Mouse (Mus musculus): ENCODE measurements around the gene Hist1h1d. TPM values are rescaled to one million over a fixed set of nuclear protein-coding genes. Genes with fewer than 3 reads are reported as not detected.
A peak's percentile ranks its signal among the peaks of the same experiment; 100 is the strongest.
"Not testable (repeated sequence)": the region's sequence is repeated elsewhere in the genome, so short reads cannot be mapped to it uniquely, and the experiment has no call there.

Hist1h1d gene
- polyA plus RNA-seq, 1 experiment from 2014 or later: 0.18 TPM

DNA sequence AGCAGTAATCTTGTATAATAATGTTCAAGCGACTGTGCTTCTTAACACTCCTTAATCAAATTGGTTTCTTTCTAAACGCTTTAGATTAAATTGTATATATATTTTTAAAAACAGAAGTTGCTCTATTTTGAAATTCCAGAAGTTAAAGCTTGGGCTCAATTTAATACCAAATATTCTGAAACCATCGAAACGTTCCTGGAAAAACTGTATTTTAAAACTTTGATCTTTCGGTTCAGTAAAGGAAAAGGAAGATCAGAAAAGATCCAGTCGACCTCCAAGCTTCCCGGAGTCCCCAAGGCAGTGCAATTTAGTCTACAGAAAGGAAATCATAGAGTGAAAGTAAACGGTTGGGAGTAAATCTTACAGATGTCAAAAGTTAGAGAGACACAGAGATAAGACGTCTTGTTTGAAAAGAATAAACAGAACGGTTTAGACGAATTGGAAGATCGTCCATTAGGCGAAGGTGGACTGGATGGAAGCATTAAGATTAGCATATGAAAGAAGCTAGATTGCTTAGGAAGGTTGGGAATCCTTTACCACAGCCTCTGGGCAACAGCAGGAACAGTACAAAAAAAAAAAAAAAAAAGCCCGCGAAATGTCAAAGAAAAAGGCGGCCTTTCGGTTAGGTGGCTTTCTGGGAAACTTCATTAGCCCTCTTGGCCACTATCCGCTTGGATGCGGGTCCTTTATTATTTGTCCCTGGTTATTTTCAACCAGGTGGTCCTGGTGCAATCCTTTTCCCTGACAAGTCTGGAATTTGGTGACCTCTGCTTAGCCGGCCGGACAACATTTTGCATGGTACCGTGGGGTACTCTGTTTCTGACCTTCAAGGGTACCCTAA lies 33.3 kb downstream of the Hist1h1d start:
- no peaks in the 10 kb centered on the region for H3K27me3 ChIP-seq
- peak overlapping the region; percentile 68 for H3K4me2 ChIP-seq
- no peak for ATAC-seq (replicated peaks; ENCODE audit: insufficient number of reproducible peaks, insufficient read depth, low FRiP score, low read depth)
- H3K36me3 ChIP-seq: no peaks in the 10 kb centered on the region
- no peaks in the 10 kb centered on the region for H3K9me3 ChIP-seq (replicated peaks)
- WGBS: 1% methylated on average over 22 of the region's 22 CpGs
- peaks cover 26% of the 10 kb centered on the region for H3K4me1 ChIP-seq (replicated peaks)
- H3K27ac ChIP-seq: peak overlapping the region; percentile 92
- peak overlapping the region; percentile 54 for H3K4me3 ChIP-seq
- peak overlapping the region; percentile 45 for H3K9ac ChIP-seq

DNA sequence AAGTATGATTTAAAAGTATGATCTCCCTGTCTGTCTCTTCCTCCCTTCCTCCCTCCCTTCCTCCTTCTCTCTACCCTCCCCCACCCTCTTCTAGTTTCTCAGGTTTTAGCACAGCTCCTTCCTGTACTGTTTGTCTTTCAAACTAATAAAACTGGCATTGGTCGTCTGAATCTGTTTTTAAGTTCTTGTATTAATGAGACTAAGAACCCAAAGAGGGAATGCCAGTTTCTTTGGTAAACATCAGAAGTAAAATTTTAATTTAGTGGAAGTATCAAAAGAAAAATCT lies 33.8 kb downstream of the Hist1h1d start:
- Histone ChIP-seq H3K27me3 (no peaks in the 10 kb centered on the region), H3K9ac (peak overlapping the region; percentile 45), H3K9me3 (replicated peaks) (no peaks in the 10 kb centered on the region), H3K27ac (peak overlapping the region; percentile 92), H3K4me2 (peak overlapping the region; percentile 68), H3K4me1 (replicated peaks) (peaks cover 24% of the 10 kb centered on the region), H3K36me3 (no peaks in the 10 kb centered on the region), H3K4me3 (peak overlapping the region; percentile 46)
- 11% methylated on average over 1 of the region's 1 CpGs for WGBS
- ATAC-seq (replicated peaks; ENCODE audit: insufficient number of reproducible peaks, insufficient read depth, low FRiP score, low read depth): no peak

DNA sequence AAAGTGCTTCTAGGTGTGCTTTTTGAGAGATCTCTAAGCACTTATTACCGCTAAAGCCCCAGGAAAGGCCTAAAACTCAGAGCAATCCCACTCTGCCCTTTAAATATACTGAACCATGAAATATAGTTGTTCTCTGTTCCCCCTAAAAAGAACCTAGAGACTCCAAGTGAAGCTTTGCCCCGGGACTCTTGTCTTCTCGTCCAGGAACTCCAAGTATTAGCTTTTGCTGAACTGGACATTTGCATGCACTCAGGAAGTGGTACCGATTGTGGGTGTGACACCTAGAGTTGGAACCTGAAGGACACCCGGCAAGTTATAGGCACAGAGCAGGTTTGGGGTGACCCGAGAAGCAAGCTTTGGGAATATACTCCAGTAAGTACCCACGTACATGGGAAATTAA lies 38.1 kb downstream of the Hist1h1d start:
- no peaks in the 10 kb centered on the region for H3K27me3 ChIP-seq
- H3K4me3 ChIP-seq: no peak overlapping the region
- H3K9ac ChIP-seq: no peak overlapping the region
- no peak overlapping the region for H3K27ac ChIP-seq
- no peaks in the 10 kb centered on the region for H3K9me3 ChIP-seq (replicated peaks)
- H3K36me3 ChIP-seq: no peaks in the 10 kb centered on the region
- no peak overlapping the region for H3K4me2 ChIP-seq
- no peak for ATAC-seq (replicated peaks; ENCODE audit: insufficient number of reproducible peaks, insufficient read depth, low FRiP score, low read depth)
- H3K4me1 ChIP-seq (replicated peaks): peaks cover 10% of the 10 kb centered on the region
- WGBS: 88% methylated on average over 7 of the region's 7 CpGs

DNA sequence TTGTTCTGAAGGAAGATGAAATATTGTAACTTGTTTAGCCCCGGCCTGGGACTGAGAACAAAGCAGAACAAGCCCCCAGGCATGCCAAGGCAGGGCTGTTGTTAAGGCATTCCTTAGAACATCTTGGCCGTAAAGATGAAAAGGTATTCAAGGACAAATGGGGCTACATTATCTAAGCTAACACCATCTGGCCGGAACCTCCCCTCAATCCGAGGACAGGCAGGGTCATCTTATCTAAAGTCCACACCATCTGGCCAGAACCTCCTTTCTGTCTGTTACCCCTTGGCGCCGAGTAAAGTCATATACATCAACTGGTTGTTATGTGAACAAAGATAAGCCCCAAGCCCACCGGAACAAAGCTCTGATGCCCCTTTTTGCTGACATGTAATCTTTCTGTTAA lies 38.8 kb downstream of the Hist1h1d start:
- H3K4me3 ChIP-seq; H3K9me3 ChIP-seq (replicated peaks); ATAC-seq (replicated peaks; ENCODE audit: insufficient number of reproducible peaks, insufficient read depth, low FRiP score, low read depth): not testable (repeated sequence)

DNA sequence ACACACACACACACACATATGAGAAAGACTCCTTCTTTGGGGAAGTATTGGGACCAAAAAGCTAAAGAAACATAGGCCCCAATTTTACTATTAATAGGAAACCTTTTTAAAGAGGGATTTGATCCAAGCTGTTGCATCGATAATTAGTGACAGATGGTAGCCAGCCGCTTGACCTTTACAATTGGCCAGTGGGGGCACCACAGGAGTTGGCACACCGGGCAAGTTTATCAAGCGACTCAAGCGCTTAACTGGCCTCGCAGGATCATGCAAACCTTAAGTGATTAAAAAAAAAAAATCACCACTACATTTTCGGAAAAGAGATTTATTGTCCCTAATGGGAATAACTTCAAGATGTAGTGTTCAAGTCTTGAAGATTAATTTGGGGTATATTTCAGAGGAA lies 39.6 kb downstream of the Hist1h1d start:
- Histone ChIP-seq H3K27me3 (no peaks in the 10 kb centered on the region), H3K9ac (no peak overlapping the region), H3K4me3 (no peak overlapping the region), H3K4me1 (replicated peaks) (0 out of 2 replicates have a peak, but pooled peaks cover 3% of the 10 kb centered on the region), H3K9me3 (replicated peaks) (no peaks in the 10 kb centered on the region), H3K27ac (no peak overlapping the region), H3K36me3 (no peaks in the 10 kb centered on the region), H3K4me2 (no peak overlapping the region)
- ATAC-seq (replicated peaks; ENCODE audit: insufficient number of reproducible peaks, insufficient read depth, low FRiP score, low read depth): no peak
- 87% methylated on average over 7 of the region's 7 CpGs for WGBS

More for the DNA sequence above, 38.8 kb downstream of the Hist1h1d start:
- not testable (repeated sequence) for H3K4me1 ChIP-seq (replicated peaks); H3K27me3 ChIP-seq; H3K4me2 ChIP-seq; H3K9ac ChIP-seq; H3K36me3 ChIP-seq; H3K27ac ChIP-seq
- 69% methylated on average over 7 of the region's 7 CpGs for WGBS

DNA sequence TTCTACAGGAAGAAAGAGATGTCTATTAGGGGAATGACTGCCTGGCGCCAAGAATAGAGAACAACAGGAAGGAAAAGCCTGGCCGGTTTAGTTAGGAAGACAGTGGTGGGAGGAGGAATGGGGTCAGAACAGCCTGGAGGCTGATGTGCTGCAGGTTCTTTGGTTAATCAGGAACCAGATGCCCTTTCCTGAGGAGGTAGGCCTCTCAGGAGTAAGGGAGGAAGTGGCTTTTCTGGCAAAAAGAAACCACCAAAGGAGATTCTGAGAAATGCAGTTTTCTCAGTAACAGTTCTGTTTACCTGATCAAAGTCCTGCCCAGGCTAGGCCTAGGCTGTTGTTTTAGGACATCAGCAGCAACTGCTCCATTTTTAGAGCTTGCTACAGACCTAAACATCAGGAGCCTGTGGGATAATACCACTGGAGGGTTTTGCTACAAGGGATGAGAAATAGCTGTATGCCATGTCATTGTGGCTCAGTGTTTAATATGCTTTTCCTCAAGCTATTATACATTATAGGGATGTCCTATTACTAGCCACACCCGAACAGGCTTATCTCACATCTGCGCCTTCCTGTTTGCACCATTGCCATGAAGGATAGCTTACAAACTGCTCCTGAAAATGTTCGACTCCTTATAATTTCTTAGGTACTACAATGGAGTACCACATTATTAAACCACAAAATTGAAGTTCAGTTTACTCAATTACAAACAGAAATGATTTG lies 40.1 kb downstream of the Hist1h1d start:
- 0 out of 2 replicates have a peak overlapping the region, but pooled peaks have one; percentile 4 for H3K27ac ChIP-seq

DNA sequence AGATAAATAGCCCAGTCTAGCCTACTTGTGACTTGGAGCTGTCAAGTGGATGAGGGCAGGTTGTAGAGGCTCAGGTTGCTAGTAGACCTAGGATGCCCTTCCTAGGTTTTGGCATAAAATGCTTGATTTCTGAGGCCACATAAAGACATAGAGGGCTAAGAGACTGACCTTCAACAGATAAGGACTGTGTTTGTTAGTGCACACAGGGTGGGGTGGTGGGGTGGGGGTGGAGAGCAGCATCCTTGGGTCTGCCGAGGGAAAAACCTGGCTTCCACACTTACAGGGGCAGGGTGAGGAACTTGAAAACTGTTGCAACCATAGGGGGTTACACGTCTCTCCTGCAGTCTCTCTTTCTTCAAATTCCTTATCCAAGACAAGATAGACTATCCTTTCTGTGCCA lies 42.1 kb downstream of the Hist1h1d start:
- no peaks in the 10 kb centered on the region for H3K36me3 ChIP-seq
- H3K4me1 ChIP-seq (replicated peaks): 0 out of 2 replicates have a peak, but pooled peaks cover 3% of the 10 kb centered on the region
- H3K9ac ChIP-seq: no peak overlapping the region
- H3K4me3 ChIP-seq: no peak overlapping the region
- no peaks in the 10 kb centered on the region for H3K9me3 ChIP-seq (replicated peaks)
- H3K27me3 ChIP-seq: no peaks in the 10 kb centered on the region
- WGBS: 84% methylated on average over 2 of the region's 2 CpGs
- no peak for ATAC-seq (replicated peaks; ENCODE audit: insufficient number of reproducible peaks, insufficient read depth, low FRiP score, low read depth)
- no peak overlapping the region for H3K4me2 ChIP-seq
- H3K27ac ChIP-seq: no peak overlapping the region

More for the DNA sequence above, 40.1 kb downstream of the Hist1h1d start:
- Histone ChIP-seq H3K9ac (no peak overlapping the region), H3K9me3 (replicated peaks) (no peaks in the 10 kb centered on the region), H3K27me3 (no peaks in the 10 kb centered on the region), H3K4me3 (no peak overlapping the region), H3K4me1 (replicated peaks) (0 out of 2 replicates have a peak, but pooled peaks cover 3% of the 10 kb centered on the region), H3K36me3 (no peaks in the 10 kb centered on the region), H3K4me2 (no peak overlapping the region)
- 56% methylated on average over 5 of the region's 5 CpGs for WGBS
- ATAC-seq (replicated peaks; ENCODE audit: insufficient number of reproducible peaks, insufficient read depth, low FRiP score, low read depth): no peak

DNA sequence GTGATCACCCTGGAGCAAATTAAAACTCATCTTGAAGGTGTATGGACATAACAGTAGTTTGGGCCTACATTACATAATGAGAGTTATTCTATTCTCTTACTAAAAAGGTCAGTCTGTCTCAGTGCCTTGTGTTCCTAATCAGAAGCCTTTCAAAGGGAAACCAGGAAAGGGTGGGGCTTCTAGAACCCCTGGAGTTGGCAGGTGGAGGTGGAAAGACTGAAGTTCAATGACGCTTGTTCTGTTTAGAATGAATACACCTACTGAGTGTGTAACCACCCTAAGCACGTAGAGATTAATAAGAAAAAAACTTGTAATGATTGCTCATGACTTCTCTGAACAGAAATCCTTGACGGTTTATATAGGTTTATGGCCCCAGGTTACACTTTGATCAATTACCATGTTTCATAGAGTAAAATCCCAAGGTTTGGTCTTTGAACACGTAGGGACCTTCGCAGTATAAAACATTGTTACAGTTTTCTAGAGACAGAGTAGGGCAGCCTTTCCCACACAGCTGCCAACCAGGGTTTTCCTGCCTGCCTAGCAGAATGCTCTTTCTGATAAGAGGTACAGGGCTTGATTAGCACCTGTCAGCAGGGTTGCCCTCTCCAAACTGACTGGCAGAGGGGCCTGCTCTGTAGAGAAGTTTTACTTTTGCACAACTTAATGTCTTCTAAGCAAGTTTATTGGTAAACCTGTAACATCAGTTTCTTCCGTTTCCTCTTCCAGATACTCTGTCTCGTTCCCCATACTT lies 42.7 kb downstream of the Hist1h1d start:
- H3K9ac ChIP-seq: no peak overlapping the region
- no peaks in the 10 kb centered on the region for H3K27me3 ChIP-seq
- H3K4me3 ChIP-seq: no peak overlapping the region
- H3K9me3 ChIP-seq (replicated peaks): no peaks in the 10 kb centered on the region
- H3K4me1 ChIP-seq (replicated peaks): 0 out of 2 replicates have a peak, but pooled peaks cover 3% of the 10 kb centered on the region
- H3K27ac ChIP-seq: no peak overlapping the region
- no peak for ATAC-seq (replicated peaks; ENCODE audit: insufficient number of reproducible peaks, insufficient read depth, low FRiP score, low read depth)
- 73% methylated on average over 7 of the region's 7 CpGs for WGBS
- H3K36me3 ChIP-seq: no peaks in the 10 kb centered on the region
- no peak overlapping the region for H3K4me2 ChIP-seq

DNA sequence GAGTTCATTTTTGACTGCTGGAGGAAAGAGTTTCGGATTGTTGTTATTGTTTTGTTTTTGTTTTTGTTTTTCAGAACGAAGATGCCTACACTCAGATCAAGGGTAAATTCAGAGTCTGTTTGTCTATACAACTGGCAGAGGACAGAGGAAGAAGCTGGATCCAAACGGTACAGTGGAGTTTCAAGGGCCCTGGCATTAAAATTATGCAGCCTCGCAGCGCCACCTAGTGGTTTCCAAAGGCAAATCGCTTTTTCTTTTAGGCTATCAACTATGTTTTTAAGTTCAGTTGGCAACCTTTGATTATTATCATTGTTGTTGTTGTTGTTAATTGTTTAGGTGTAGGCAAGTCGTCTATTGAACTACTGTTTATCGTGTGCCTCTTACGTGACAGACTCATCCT lies 44.9 kb downstream of the Hist1h1d start:
- H3K9me3 ChIP-seq (replicated peaks): no peaks in the 10 kb centered on the region
- H3K27ac ChIP-seq: no peak overlapping the region
- no peak overlapping the region for H3K9ac ChIP-seq
- no peak overlapping the region for H3K4me3 ChIP-seq
- ATAC-seq (replicated peaks; ENCODE audit: insufficient number of reproducible peaks, insufficient read depth, low FRiP score, low read depth): no peak
- H3K36me3 ChIP-seq: no peaks in the 10 kb centered on the region
- H3K27me3 ChIP-seq: no peaks in the 10 kb centered on the region
- H3K4me2 ChIP-seq: no peak overlapping the region
- 0 out of 2 replicates have a peak, but pooled peaks cover 3% of the 10 kb centered on the region for H3K4me1 ChIP-seq (replicated peaks)
- 5% methylated on average over 9 of the region's 9 CpGs for WGBS

DNA sequence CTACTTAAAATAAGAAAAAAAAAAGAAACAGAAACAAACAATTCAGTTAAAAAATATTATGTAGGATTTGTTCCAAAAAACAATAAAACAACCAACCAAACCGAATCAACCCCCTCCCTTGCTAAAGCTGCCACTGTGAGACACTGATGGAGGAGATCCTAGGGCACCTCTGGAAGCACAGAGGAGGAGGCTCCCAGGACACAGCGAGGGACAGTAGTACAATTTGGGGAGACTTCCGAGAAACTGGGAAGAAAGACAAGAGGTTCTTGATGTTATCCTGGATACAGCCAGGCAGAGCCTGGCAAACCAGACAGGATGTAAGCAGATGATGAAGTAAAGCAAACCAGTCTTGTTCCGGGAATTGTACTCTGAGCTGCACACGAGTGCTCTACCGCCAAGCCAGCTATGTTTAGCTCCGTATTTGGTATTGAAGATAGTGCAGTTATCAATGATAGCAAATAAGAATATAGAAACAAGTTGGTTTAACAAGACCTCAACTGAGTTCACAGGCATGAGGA lies 50.2 kb downstream of the Hist1h1d start:
- no peak overlapping the region for H3K4me2 ChIP-seq
- no peak overlapping the region for H3K4me3 ChIP-seq
- 49% methylated on average over 7 of the region's 7 CpGs for WGBS
- H3K4me1 ChIP-seq (replicated peaks): 0 out of 2 replicates have a peak, but pooled peaks cover 2% of the 10 kb centered on the region
- H3K27me3 ChIP-seq: no peaks in the 10 kb centered on the region
- H3K36me3 ChIP-seq: no peaks in the 10 kb centered on the region
- H3K9ac ChIP-seq: no peak overlapping the region
- no peak overlapping the region for H3K27ac ChIP-seq
- ATAC-seq (replicated peaks; ENCODE audit: insufficient number of reproducible peaks, insufficient read depth, low FRiP score, low read depth): no peak
- H3K9me3 ChIP-seq (replicated peaks): no peaks in the 10 kb centered on the region

DNA sequence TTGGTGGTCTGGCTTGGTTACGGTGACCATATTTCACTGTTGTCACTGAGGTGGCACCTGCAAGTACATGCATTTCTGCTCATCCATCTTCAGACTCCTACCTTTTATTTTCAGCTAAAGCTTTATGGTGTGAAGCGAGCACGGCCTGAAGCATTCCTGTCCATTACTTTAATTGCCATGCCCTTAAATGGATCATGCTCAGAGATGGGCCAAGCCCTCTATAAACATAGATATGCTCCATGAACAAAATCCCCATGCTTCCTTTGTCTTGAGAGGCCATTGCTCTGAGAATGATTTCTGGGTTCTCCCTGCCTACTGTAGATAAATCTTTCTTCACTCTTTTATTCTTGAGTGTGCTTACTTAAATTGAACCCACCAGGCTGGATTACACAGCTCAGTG lies 51.4 kb downstream of the Hist1h1d start:
- no peaks in the 10 kb centered on the region for H3K9me3 ChIP-seq (replicated peaks)
- 0 out of 2 replicates have a peak, but pooled peaks cover 2% of the 10 kb centered on the region for H3K4me1 ChIP-seq (replicated peaks)
- H3K4me3 ChIP-seq: no peak overlapping the region
- ATAC-seq (replicated peaks; ENCODE audit: insufficient number of reproducible peaks, insufficient read depth, low FRiP score, low read depth): no peak
- H3K27me3 ChIP-seq: no peaks in the 10 kb centered on the region
- H3K9ac ChIP-seq: no peak overlapping the region
- H3K36me3 ChIP-seq: no peaks in the 10 kb centered on the region
- H3K27ac ChIP-seq: no peak overlapping the region
- H3K4me2 ChIP-seq: no peak overlapping the region
- 86% methylated on average over 3 of the region's 3 CpGs for WGBS
